Mouse (Mus musculus) midbrain, embryonic 11.5 days (tissue): ENCODE measurements around the gene Ces1h. TPM values are rescaled to one million over a fixed set of nuclear protein-coding genes. Genes with fewer than 3 reads are reported as not detected.
"Not testable (repeated sequence)": the region's sequence is repeated elsewhere in the genome, so short reads cannot be mapped to it uniquely, and the experiment has no call there.

Experiments used
- ATAC-seq: fragments of 200-750 bp; cut with Nextera tagmentation; 2 replicates; pipeline ENCODE4 v1.8.0; 2017; ENCODE audit warnings: moderate TSS enrichment, moderate library complexity; ENCODE audit not compliant: low FRiP score
- DNase-seq: peaks from one replicate; pipeline ENCODE4 v3.0.0; 2015; ENCODE audit warnings: low spot score; ENCODE audit errors: missing footprints
- H3K27ac ChIP-seq: fragments of 300-500 bp; sonication (generic); 2 replicates; pipeline ENCODE4 v1.5.1; 2014; ENCODE audit warnings: low read depth, low read length
- H3K27me3 ChIP-seq: fragments of 300-500 bp; sonication (generic); 2 replicates; pipeline ENCODE4 v1.6.1; 2014; ENCODE audit warnings: mild to moderate bottlenecking, low read length, moderate library complexity, mixed read lengths; ENCODE audit not compliant: control insufficient read depth, insufficient read depth
- H3K36me3 ChIP-seq: fragments of 300-500 bp; sonication (generic); 2 replicates; pipeline ENCODE4 v1.6.1; 2014; ENCODE audit warnings: mild to moderate bottlenecking, low read length, moderate library complexity, mixed read lengths; ENCODE audit not compliant: control insufficient read depth, insufficient read depth
- H3K4me1 ChIP-seq: fragments of 300-500 bp; sonication (generic); 2 replicates; pipeline ENCODE4 v1.6.1; 2014; ENCODE audit warnings: low read length; ENCODE audit not compliant: control insufficient read depth, insufficient read depth
- H3K4me2 ChIP-seq: fragments of 300-500 bp; sonication (generic); 2 replicates; pipeline ENCODE4 v1.6.1; 2014; ENCODE audit warnings: mild to moderate bottlenecking, moderate library complexity
- H3K4me3 ChIP-seq: fragments of 300-500 bp; sonication (generic); 2 replicates; pipeline ENCODE4 v1.5.1; 2014; ENCODE audit warnings: low read depth, low read length
- H3K9ac ChIP-seq: fragments of 300-500 bp; sonication (generic); 2 replicates; pipeline ENCODE4 v1.6.1; 2014; ENCODE audit warnings: low read length
- H3K9me3 ChIP-seq: fragments of 300-500 bp; sonication (generic); 2 replicates; pipeline ENCODE4 v1.6.1; 2016; ENCODE audit warnings: low read length; ENCODE audit not compliant: control insufficient read depth
- WGBS: fragments of 180-500 bp; shearing (Covaris S2); extraction: QIAGEN DNeasy Blood & Tissue Kit; methylation state at CpG from one replicate; pipeline ENCODE4 v1.1.7; 2014; 5-methylcytosine and 5-hydroxymethylcytosine counted together
- polyA plus RNA-seq: library from polyadenylated mRNA; unstranded; fragments of >200 nt; fragmentation: Nextera tagmentation; extraction: Ambion mirVana; gene quantifications from 2 replicates; pipeline ENCODE4 v1.2.1, GENCODE M21; 2014

Ces1h gene
- polyA plus RNA-seq, result 0.10 TPM in 1 of 2 replicates, not detected in the other

GRCm38 (mm10) chr8:93379625-93380024, at the start of gene Ces1h:
TSS of gene Ces1h (minus strand) at chr8:93379725.
- Histone ChIP-seq H3K27ac (no peak within 1 kb of the TSS), H3K36me3 (no peaks in the 10 kb centered on the region), H3K9ac (no peak within 1 kb of the TSS), H3K27me3 (no peaks in the 10 kb centered on the region), H3K4me1 (no peaks in the 10 kb centered on the region), H3K4me3 (no peak within 1 kb of the TSS), H3K9me3 (no peaks in the 10 kb centered on the region), H3K4me2 (no peak within 1 kb of the TSS)
- no peak for ATAC-seq
- no peak for DNase-seq
- 88% methylated on average over 4 of the region's 4 CpGs for WGBS

- no peak for ATAC-seq
- Histone ChIP-seq H3K9ac (no peak overlapping the region), H3K27me3 (no peaks in the 10 kb centered on the region), H3K4me1 (no peaks in the 10 kb centered on the region), H3K27ac (no peak overlapping the region), H3K4me2 (no peak overlapping the region), H3K36me3 (no peaks in the 10 kb centered on the region), H3K4me3 (no peak overlapping the region), H3K9me3 (no peaks in the 10 kb centered on the region)
- 86% methylated on average over 16 of the region's 16 CpGs for WGBS
- no peak for DNase-seq
Observed at GRCm38 (mm10) chr8:93427195-93427594, 47.7 kb upstream of the Ces1h start.

GRCm38 (mm10) chr8:93415387-93415786, 35.9 kb upstream of the Ces1h start:
- WGBS, result 73% methylated on average over 4 of the region's 4 CpGs
- Histone ChIP-seq H3K4me1 (no peaks in the 10 kb centered on the region), H3K4me3 (no peak overlapping the region), H3K4me2 (no peak overlapping the region), H3K9ac (no peak overlapping the region), H3K36me3 (no peaks in the 10 kb centered on the region), H3K27me3 (no peaks in the 10 kb centered on the region), H3K9me3 (no peaks in the 10 kb centered on the region), H3K27ac (no peak overlapping the region)
- ATAC-seq, result no peak
- no peak for DNase-seq

- no peak for ATAC-seq
- H3K4me2 ChIP-seq, result no peak overlapping the region
- H3K27me3 ChIP-seq, result no peaks in the 10 kb centered on the region
- H3K4me3 ChIP-seq, result no peak overlapping the region
- H3K27ac ChIP-seq, result no peak overlapping the region
- H3K9me3 ChIP-seq, result no peaks in the 10 kb centered on the region
- no peaks in the 10 kb centered on the region for H3K36me3 ChIP-seq
- no peaks in the 10 kb centered on the region for H3K4me1 ChIP-seq
- no peak for DNase-seq
- WGBS, result 96% methylated on average over 2 of the region's 2 CpGs
- H3K9ac ChIP-seq, result no peak overlapping the region
Observed at GRCm38 (mm10) chr8:93408830-93409229, 29.3 kb upstream of the Ces1h start.

- no peak for ATAC-seq
- Histone ChIP-seq H3K27ac (no peak overlapping the region), H3K4me1 (no peaks in the 10 kb centered on the region), H3K27me3 (no peaks in the 10 kb centered on the region), H3K36me3 (no peaks in the 10 kb centered on the region), H3K4me2 (no peak overlapping the region), H3K4me3 (no peak overlapping the region), H3K9me3 (no peaks in the 10 kb centered on the region), H3K9ac (no peak overlapping the region)
- no peak for DNase-seq
- 71% methylated on average over 2 of the region's 2 CpGs for WGBS
Observed at GRCm38 (mm10) chr8:93399698-93400097, 20.2 kb upstream of the Ces1h start.

GRCm38 (mm10) chr8:93398044-93398443, 18.5 kb upstream of the Ces1h start:
- H3K9ac ChIP-seq, result no peak overlapping the region
- WGBS, result 54% methylated on average over 1 of the region's 1 CpGs
- DNase-seq (no peak), ATAC-seq (no peak)
- H3K27me3 ChIP-seq, result no peaks in the 10 kb centered on the region
- H3K4me3 ChIP-seq, result no peak overlapping the region
- no peaks in the 10 kb centered on the region for H3K4me1 ChIP-seq
- H3K9me3 ChIP-seq, result no peaks in the 10 kb centered on the region
- H3K4me2 ChIP-seq, result no peak overlapping the region
- no peaks in the 10 kb centered on the region for H3K36me3 ChIP-seq
- no peak overlapping the region for H3K27ac ChIP-seq

- not testable (repeated sequence) for H3K4me3 ChIP-seq, H3K9me3 ChIP-seq, H3K36me3 ChIP-seq, H3K4me1 ChIP-seq, H3K27me3 ChIP-seq, H3K9ac ChIP-seq, H3K27ac ChIP-seq, DNase-seq, H3K4me2 ChIP-seq, ATAC-seq
- 90% methylated on average over 8 of the region's 8 CpGs for WGBS
Observed at GRCm38 (mm10) chr8:93394079-93394619, 14.6 kb upstream of the Ces1h start.

GRCm38 (mm10) chr8:93369481-93369880, 10.0 kb downstream of the Ces1h start:
- no peaks in the 10 kb centered on the region for H3K27me3 ChIP-seq
- DNase-seq (no peak), ATAC-seq (no peak)
- H3K9me3 ChIP-seq, result no peaks in the 10 kb centered on the region
- no peak overlapping the region for H3K4me2 ChIP-seq
- no peak overlapping the region for H3K27ac ChIP-seq
- 23% methylated on average over 2 of the region's 2 CpGs for WGBS
- no peak overlapping the region for H3K9ac ChIP-seq
- no peak overlapping the region for H3K4me3 ChIP-seq
- H3K36me3 ChIP-seq, result no peaks in the 10 kb centered on the region
- H3K4me1 ChIP-seq, result no peaks in the 10 kb centered on the region

GRCm38 (mm10) chr8:93360113-93360512, 19.4 kb downstream of the Ces1h start:
- Histone ChIP-seq H3K4me2 (no peak overlapping the region), H3K4me1 (no peaks in the 10 kb centered on the region), H3K4me3 (no peak overlapping the region), H3K27ac (no peak overlapping the region), H3K36me3 (no peaks in the 10 kb centered on the region), H3K9ac (no peak overlapping the region), H3K9me3 (no peaks in the 10 kb centered on the region), H3K27me3 (no peaks in the 10 kb centered on the region)
- no peak for DNase-seq
- no peak for ATAC-seq
